Mouse (Mus musculus) CH12.LX (cell line): ENCODE measurements around the gene Kcnma1. TPM values are rescaled to one million over a fixed set of nuclear protein-coding genes. Genes with fewer than 3 reads are reported as not detected.

ENCODE experiments used
- DNase-seq: peaks from one replicate; pipeline ENCODE4 v3.0.0-alpha.2; 2013; ENCODE audit errors: extremely low read depth
- H3K27ac ChIP-seq: 2 replicates; pipeline ENCODE4 v1.5.1; 2012; ENCODE audit warnings: low read depth, mild to moderate bottlenecking, control low read depth, moderate library complexity; ENCODE audit not compliant: insufficient read depth
- H3K27me3 ChIP-seq: replicated peaks from 2 replicates; pipeline ENCODE3; 2012; ENCODE audit warnings: inconsistent platforms
- H3K36me3 ChIP-seq, 2 experiments: replicated peaks in 1 of 2; 2 replicates each; pipeline versions ENCODE3 to v1.6.1; 2012; ENCODE audit warnings: inconsistent platforms in 1 of 2, low read length in 1 of 2, mild to moderate bottlenecking in 1 of 2, mixed read lengths in 1 of 2, moderate library complexity in 1 of 2; ENCODE audit not compliant: control insufficient read depth in 1 of 2, insufficient read depth in 1 of 2
- H3K4me1 ChIP-seq, 2 experiments: 2 replicates each; pipeline ENCODE4 v1.6.1; 2012; ENCODE audit warnings: inconsistent platforms in 1 of 2, moderate library complexity in 1 of 2; ENCODE audit not compliant: insufficient read depth in 2 of 2, control insufficient read depth in 1 of 2
- H3K4me2 ChIP-seq: 2 replicates; pipeline ENCODE4 v1.6.1; 2012; ENCODE audit warnings: low read depth, mild to moderate bottlenecking, control low read depth; ENCODE audit not compliant: poor library complexity, insufficient read depth, severe bottlenecking
- H3K4me3 ChIP-seq, 3 experiments: fragments of 150-350 bp in 1 of 3; sonication (generic) in 1 of 3; replicated peaks in 1 of 3; 2 replicates each; pipeline versions ENCODE3 to v1.5.1; 2011 to 2012; ENCODE audit warnings: low read depth in 2 of 3, low read length in 2 of 3, mild to moderate bottlenecking in 2 of 3, moderate library complexity in 2 of 3, control low read depth in 1 of 3, improper control_type of control experiment in 1 of 3, inconsistent platforms in 1 of 3, mixed read lengths in 1 of 3; ENCODE audit not compliant: poor library complexity in 1 of 3
- H3K79me2 ChIP-seq: replicated peaks from 2 replicates; pipeline ENCODE4 v1.6.1; 2012; ENCODE audit warnings: mild to moderate bottlenecking, moderate library complexity; ENCODE audit not compliant: control insufficient read depth, poor library complexity, insufficient read depth, severe bottlenecking; ENCODE audit errors: extremely low read depth
- H3K9ac ChIP-seq: 2 replicates; pipeline ENCODE4 v1.6.1; 2012; ENCODE audit warnings: low read depth, mild to moderate bottlenecking, control low read depth, moderate library complexity; ENCODE audit not compliant: insufficient read depth
- H3K9me3 ChIP-seq: replicated peaks from 2 replicates; pipeline ENCODE3; 2012; ENCODE audit warnings: low read length, inconsistent platforms, mixed read lengths
- BHLHE40 ChIP-seq: IDR thresholded peaks from 2 replicates; pipeline ENCODE4 v1.6.1; 2011; ENCODE audit warnings: mild to moderate bottlenecking, low read depth, low read length, improper control_type of control experiment
- MAFK ChIP-seq: IDR thresholded peaks from 2 replicates; pipeline ENCODE4 v1.6.1; 2011; ENCODE audit warnings: low read length, improper control_type of control experiment; ENCODE audit not compliant: insufficient replicate concordance
- NRF1 ChIP-seq: IDR thresholded peaks from 2 replicates; pipeline ENCODE4 v1.6.1; 2014; ENCODE audit warnings: low read depth, mild to moderate bottlenecking, inconsistent platforms, low read length, improper control_type of control experiment, moderate library complexity
- TCF12 ChIP-seq: IDR thresholded peaks from 2 replicates; pipeline ENCODE4 v1.6.1; 2014; ENCODE audit warnings: low read depth, mild to moderate bottlenecking, inconsistent platforms, low read length, improper control_type of control experiment
- dilution Hi-C: fragments of 300-500 bp; cut with MboI; formaldehyde crosslinking; loops from 2 replicates; pipeline ENCODE4 v1.14.3; 2020; ENCODE audit warnings: low sequenced_read_pairs; ENCODE audit not compliant: extremely low pct_unique_long_range_greater_than_20kb, extremely low pct_ligation_motif_present
- in situ Hi-C: fragments of 300-500 bp; cut with MboI; formaldehyde crosslinking; loops from 3 replicates; pipeline ENCODE4 v1.14.3; 2019; ENCODE audit warnings: low sequenced_read_pairs, low pct_ligation_motif_present, low pct_unique_long_range_greater_than_20kb, mixed read lengths
- polyA plus RNA-seq: library from polyadenylated mRNA; unstranded; fragments of >175 nt; gene quantifications from 2 replicates; pipeline ENCODE4 v1.2.1, GENCODE M21; 2012; ENCODE audit warnings: low read depth; ENCODE audit not compliant: insufficient read length
- total RNA-seq, 2 experiments: library from RNA; depleted of rRNA; stranded (reverse); fragments of 300-350 nt in 1 of 2; fragments of >200 nt in 1 of 2; gene quantifications; 2 replicates each; pipeline ENCODE4 v1.2.3; 2012 to 2014

Gene Kcnma1
- total and polyA plus RNA-seq, 3 experiments = 0.10 to 0.17 (median 0.12) TPM

- Histone ChIP-seq H3K36me3 (no peaks in the 10 kb centered on the region), H3K79me2 (no peaks in the 10 kb centered on the region), H3K9ac (no peak overlapping the region), H3K27me3 (no peaks in the 10 kb centered on the region), H3K4me1 (no peaks in the 10 kb centered on the region), H3K4me3 (no peak overlapping the region), H3K27ac (no peak overlapping the region), H3K9me3 (no peaks in the 10 kb centered on the region), H3K4me2 (no peak overlapping the region)
- in situ Hi-C loops (no loop called here), dilution Hi-C loops (no loop called here)
- DNase-seq = no peak
- TF ChIP-seq NRF1 (no peak), TCF12 (no peak), MAFK (no peak), BHLHE40 (no peak)
These were observed 770.4 kb downstream of the Kcnma1 start for GRCm38 (mm10) chr14:23243857-23244256.

Other genes with a start within 250 kb of the Kcnma1 start
- not detected in 2 replicates for gene Dlg5, start 231.4 kb upstream of the Kcnma1 start, total RNA-seq (2012; rRNA removed)
- 0.07 TPM in 1 of 2 replicates, not detected in the other for gene Dlg5, start 231.4 kb upstream of the Kcnma1 start, total RNA-seq (2014; rRNA removed)
- gene Dlg5, start 231.4 kb upstream of the Kcnma1 start, polyA plus RNA-seq = 0.76 and 1.0 TPM in 2 replicates